Mouse (Mus musculus): Measurements from ENCODE around the gene Svs2.
"Not testable (repeated sequence)": the region's sequence is repeated elsewhere in the genome, so short reads cannot be mapped to it uniquely, and the experiment has no call there.

Svs2 gene

GRCm38 (mm10) chr2:164238366-164238765 lies at the start of gene Svs2:
Svs2 (minus strand) TSS chr2:164238466.
- DNase-seq, result no peak

- DNase-seq, result no peak
These were observed 40.1 kb upstream of the Svs2 start, which contains the start of gene Svs4 for GRCm38 (mm10) chr2:164278359-164278758. Svs4 (minus strand) TSS chr2:164278459.

GRCm38 (mm10) chr2:164256540-164256939 lies 18.3 kb upstream of the Svs2 start, which contains the start of gene Svs3b:
Svs3b (minus strand) TSS chr2:164256640.
- DNase-seq, result not testable (repeated sequence)

GRCm38 (mm10) chr2:164232671-164233070 lies 5.6 kb downstream of the Svs2 start:
- DNase-seq, result no peak

- no peak for DNase-seq
These were observed 9.8 kb downstream of the Svs2 start for GRCm38 (mm10) chr2:164228361-164229070.

- DNase-seq, result no peak
These were observed 16.7 kb downstream of the Svs2 start, which contains the start of gene Wfdc15b for GRCm38 (mm10) chr2:164221522-164221921. Wfdc15b (minus strand) TSS chr2:164221660.

GRCm38 (mm10) chr2:164219295-164219694 lies 19.0 kb downstream of the Svs2 start:
- no peak for DNase-seq

- DNase-seq, result no peak
These were observed 25.6 kb downstream of the Svs2 start for GRCm38 (mm10) chr2:164212711-164213110.

- no peak for DNase-seq
These were observed 27.4 kb downstream of the Svs2 start for GRCm38 (mm10) chr2:164210892-164211291.

GRCm38 (mm10) chr2:164206676-164207075 lies 31.6 kb downstream of the Svs2 start:
- no peak for DNase-seq

GRCm38 (mm10) chr2:164206011-164206410 lies 32.3 kb downstream of the Svs2 start:
- DNase-seq, result not testable (repeated sequence)

- DNase-seq, result no peak
These were observed 38.5 kb downstream of the Svs2 start, which contains the start of gene Wfdc15a for GRCm38 (mm10) chr2:164199626-164200327. Wfdc15a (minus strand) TSS chr2:164200130.

- DNase-seq, result no peak
These were observed 41.6 kb downstream of the Svs2 start for GRCm38 (mm10) chr2:164196700-164196990.

GRCm38 (mm10) chr2:164195971-164196699 lies 42.1 kb downstream of the Svs2 start:
- DNase-seq, result no peak

GRCm38 (mm10) chr2:164194959-164195630 lies 43.2 kb downstream of the Svs2 start:
- no peak for DNase-seq

GRCm38 (mm10) chr2:164192279-164192678 lies 46.0 kb downstream of the Svs2 start:
- no peak for DNase-seq

GRCm38 (mm10) chr2:164190576-164190975 lies 47.7 kb downstream of the Svs2 start, which contains the start of gene Wfdc12:
Wfdc12 (minus strand) TSS chr2:164190608.
- no peak for DNase-seq

- no peak for DNase-seq
These were observed 49.5 kb downstream of the Svs2 start for GRCm38 (mm10) chr2:164188722-164189121.
